Mouse (Mus musculus) heart, embryonic 13.5 days (tissue): Measurements from ENCODE around the gene Nanos3. TPM values are rescaled to one million over a fixed set of nuclear protein-coding genes. Genes with fewer than 3 reads are reported as not detected.
A peak's percentile ranks its signal among the peaks of the same experiment; 100 is the strongest.

Experiments used
- ATAC-seq: fragments of 200-750 bp; cut with Nextera tagmentation; 2 replicates; pipeline ENCODE4 v1.8.0; 2017; ENCODE audit warnings: moderate TSS enrichment; ENCODE audit not compliant: insufficient number of reproducible peaks, low FRiP score, low TSS enrichment; ENCODE audit errors: extremely low read depth
- H3K27ac ChIP-seq: fragments of 300-500 bp; sonication (generic); replicated peaks from 2 replicates; pipeline ENCODE4 v1.5.1; 2015; ENCODE audit warnings: moderate library complexity, mild to moderate bottlenecking, inconsistent platforms
- H3K27me3 ChIP-seq: fragments of 300-500 bp; sonication (generic); replicated peaks from 2 replicates; pipeline ENCODE4 v1.6.1; 2015; ENCODE audit warnings: mild to moderate bottlenecking, inconsistent platforms
- H3K36me3 ChIP-seq: fragments of 300-500 bp; sonication (generic); 2 replicates; pipeline ENCODE4 v1.6.1; 2015; ENCODE audit warnings: mild to moderate bottlenecking, inconsistent platforms
- H3K4me1 ChIP-seq: fragments of 300-500 bp; sonication (generic); 2 replicates; pipeline ENCODE4 v1.6.1; 2015; ENCODE audit warnings: inconsistent platforms
- H3K4me2 ChIP-seq: fragments of 300-500 bp; sonication (generic); 2 replicates; pipeline ENCODE4 v1.6.1; 2015; ENCODE audit warnings: inconsistent platforms, mild to moderate bottlenecking, moderate library complexity
- H3K4me3 ChIP-seq: fragments of 300-500 bp; sonication (generic); 2 replicates; pipeline ENCODE4 v1.5.1; 2015; ENCODE audit warnings: moderate library complexity, mild to moderate bottlenecking, inconsistent platforms
- H3K9ac ChIP-seq: fragments of 300-500 bp; sonication (generic); 2 replicates; pipeline ENCODE4 v1.6.1; 2015; ENCODE audit warnings: inconsistent platforms, mild to moderate bottlenecking, moderate library complexity
- H3K9me3 ChIP-seq: fragments of 300-500 bp; sonication (generic); 2 replicates; pipeline ENCODE4 v1.6.1; 2016; ENCODE audit warnings: inconsistent platforms
- WGBS: fragments of 180-500 bp; shearing (Covaris S2); methylation state at CpG from one replicate; pipeline ENCODE4 v1.1.7; 2015; ENCODE audit warnings: mixed read lengths; 5-methylcytosine and 5-hydroxymethylcytosine counted together
- polyA plus RNA-seq: library from polyadenylated mRNA; unstranded; fragments of >200 nt; fragmentation: Nextera tagmentation; extraction: Ambion mirVana; gene quantifications from 2 replicates; pipeline ENCODE4 v1.2.1, GENCODE M21; 2015

Gene Nanos3
- polyA plus RNA-seq, 1 experiment from 2014 or later = 1.9 TPM

GRCm38 (mm10) chr8:84210167-84210791 is 25.3 kb upstream of the Nanos3 start:
- WGBS = 50% methylated on average over 34 of the region's 34 CpGs

GRCm38 (mm10) chr8:84208381-84209380 is 23.7 kb upstream of the Nanos3 start:
- Histone ChIP-seq H3K4me2 (no peak overlapping the region), H3K9me3 (no peaks in the 10 kb centered on the region), H3K36me3 (peaks cover 87% of the 10 kb centered on the region), H3K4me3 (no peak overlapping the region), H3K9ac (0 out of 2 replicates have a peak overlapping the region, but pooled peaks have one; percentile 19), H3K27me3 (no peaks in the 10 kb centered on the region), H3K4me1 (peaks cover 61% of the 10 kb centered on the region), H3K27ac (peak overlapping the region; percentile 80)
- ATAC-seq = no peak
- 70% methylated on average over 17 of the region's 17 CpGs for WGBS

More at GRCm38 (mm10) chr8:84210167-84210791, 25.3 kb upstream of the Nanos3 start:
- H3K4me2 ChIP-seq = peak overlapping the region; percentile 12; the same call in 1 of the 2 replicates
- H3K27ac ChIP-seq = no peak overlapping the region
- H3K36me3 ChIP-seq = peaks cover 91% of the 10 kb centered on the region
- no peaks in the 10 kb centered on the region for H3K9me3 ChIP-seq
- 0 out of 2 replicates have a peak overlapping the region, but pooled peaks have one; percentile 0 for H3K9ac ChIP-seq
- ATAC-seq = no peak
- peaks cover 48% of the 10 kb centered on the region for H3K4me1 ChIP-seq
- no peak overlapping the region for H3K4me3 ChIP-seq
- H3K27me3 ChIP-seq = no peaks in the 10 kb centered on the region

GRCm38 (mm10) chr8:84207811-84208210 is 22.8 kb upstream of the Nanos3 start:
- Histone ChIP-seq H3K9ac (peak overlapping the region; percentile 1; the same call in 1 of the 2 replicates), H3K4me1 (peaks cover 68% of the 10 kb centered on the region), H3K36me3 (peaks cover 78% of the 10 kb centered on the region), H3K4me2 (peak overlapping the region; percentile 26), H3K4me3 (no peak overlapping the region), H3K27me3 (no peaks in the 10 kb centered on the region), H3K9me3 (no peaks in the 10 kb centered on the region), H3K27ac (peak overlapping the region; percentile 80)
- ATAC-seq = no peak
- 68% methylated on average over 7 of the region's 7 CpGs for WGBS

GRCm38 (mm10) chr8:84206666-84207065 is 21.6 kb upstream of the Nanos3 start:
- 0 out of 2 replicates have a peak overlapping the region, but pooled peaks have one; percentile 1 for H3K9ac ChIP-seq
- H3K27me3 ChIP-seq = no peaks in the 10 kb centered on the region
- no peak for ATAC-seq
- peak overlapping the region; percentile 80; the same call in 1 of the 2 replicates for H3K27ac ChIP-seq
- H3K36me3 ChIP-seq = peaks cover 71% of the 10 kb centered on the region
- H3K4me2 ChIP-seq = no peak overlapping the region
- WGBS = 91% methylated on average over 3 of the region's 3 CpGs
- H3K4me1 ChIP-seq = peaks cover 79% of the 10 kb centered on the region
- no peaks in the 10 kb centered on the region for H3K9me3 ChIP-seq
- H3K4me3 ChIP-seq = no peak overlapping the region

- Histone ChIP-seq H3K9me3 (no peaks in the 10 kb centered on the region), H3K36me3 (peaks cover 59% of the 10 kb centered on the region), H3K27me3 (no peaks in the 10 kb centered on the region), H3K9ac (no peak overlapping the region), H3K27ac (0 out of 2 replicates have a peak overlapping the region, but pooled peaks have one; percentile 97), H3K4me1 (peaks cover 76% of the 10 kb centered on the region), H3K4me2 (peak overlapping the region; percentile 93; the same call in 1 of the 2 replicates), H3K4me3 (no peak overlapping the region)
- WGBS = 86% methylated on average over 5 of the region's 5 CpGs
- ATAC-seq = no peak
These were observed 20.1 kb upstream of the Nanos3 start for GRCm38 (mm10) chr8:84205073-84205472.

- Histone ChIP-seq H3K4me2 (peak overlapping the region; percentile 93), H3K4me3 (peak overlapping the region; percentile 64), H3K9ac (peak overlapping the region; percentile 97), H3K9me3 (no peaks in the 10 kb centered on the region), H3K27me3 (no peaks in the 10 kb centered on the region), H3K4me1 (peaks cover 84% of the 10 kb centered on the region), H3K27ac (peak overlapping the region; percentile 97), H3K36me3 (peaks cover 50% of the 10 kb centered on the region)
- peak; percentile 6 for ATAC-seq
- WGBS = 39% methylated on average over 13 of the region's 13 CpGs
These were observed 19.2 kb upstream of the Nanos3 start for GRCm38 (mm10) chr8:84203975-84204772.

- peaks cover 85% of the 10 kb centered on the region for H3K4me1 ChIP-seq
- no peaks in the 10 kb centered on the region for H3K27me3 ChIP-seq
- no peaks in the 10 kb centered on the region for H3K9me3 ChIP-seq
- peak; percentile 55 for ATAC-seq
- WGBS = 6% methylated on average over 34 of the region's 34 CpGs
- peaks cover 40% of the 10 kb centered on the region for H3K36me3 ChIP-seq
- peak overlapping the region; percentile 97 for H3K9ac ChIP-seq
- peak overlapping the region; percentile 64 for H3K4me3 ChIP-seq
- peak overlapping the region; percentile 93 for H3K4me2 ChIP-seq
- H3K27ac ChIP-seq = peak overlapping the region; percentile 97
These were observed 18.2 kb upstream of the Nanos3 start for GRCm38 (mm10) chr8:84202938-84203917.

- H3K4me2 ChIP-seq = peak overlapping the region; percentile 93
- ATAC-seq = no peak
- H3K36me3 ChIP-seq = peaks cover 35% of the 10 kb centered on the region
- H3K4me3 ChIP-seq = peak overlapping the region; percentile 64
- H3K27me3 ChIP-seq = no peaks in the 10 kb centered on the region
- peak overlapping the region; percentile 97 for H3K9ac ChIP-seq
- H3K4me1 ChIP-seq = peaks cover 86% of the 10 kb centered on the region
- peak overlapping the region; percentile 97 for H3K27ac ChIP-seq
- no peaks in the 10 kb centered on the region for H3K9me3 ChIP-seq
- 65% methylated on average over 9 of the region's 9 CpGs for WGBS
These were observed 17.4 kb upstream of the Nanos3 start for GRCm38 (mm10) chr8:84202466-84202865.

- no peaks in the 10 kb centered on the region for H3K9me3 ChIP-seq
- no peaks in the 10 kb centered on the region for H3K27me3 ChIP-seq
- H3K9ac ChIP-seq = peak overlapping the region; percentile 97
- peak overlapping the region; percentile 97 for H3K27ac ChIP-seq
- peaks cover 27% of the 10 kb centered on the region for H3K36me3 ChIP-seq
- peaks cover 78% of the 10 kb centered on the region for H3K4me1 ChIP-seq
- ATAC-seq = no peak
- H3K4me3 ChIP-seq = peak overlapping the region; percentile 64
- peak overlapping the region; percentile 93 for H3K4me2 ChIP-seq
- WGBS = 33% methylated on average over 15 of the region's 15 CpGs
These were observed 16.7 kb upstream of the Nanos3 start for GRCm38 (mm10) chr8:84201545-84202245.
